Mouse (Mus musculus) stomach, embryonic 14.5 days (tissue): ENCODE measurements around the gene Pex19. TPM values are rescaled to one million over a fixed set of nuclear protein-coding genes. Genes with fewer than 3 reads are reported as not detected.

Source experiments
- ATAC-seq: fragments of 200-750 bp; cut with Nextera tagmentation; 2 replicates; pipeline ENCODE4 v1.8.0; 2017; ENCODE audit warnings: low read depth, moderate TSS enrichment; ENCODE audit not compliant: insufficient number of reproducible peaks, insufficient read depth, low FRiP score
- H3K27ac ChIP-seq: fragments of 300-500 bp; sonication (generic); 2 replicates; pipeline ENCODE4 v1.5.1; 2014; ENCODE audit warnings: mild to moderate bottlenecking, low read length, moderate library complexity, mixed read lengths
- H3K27me3 ChIP-seq: fragments of 300-500 bp; sonication (generic); 2 replicates; pipeline ENCODE4 v1.6.1; 2014; ENCODE audit warnings: low read length, control low read depth, mixed read lengths; ENCODE audit not compliant: control insufficient read depth, insufficient read depth
- H3K36me3 ChIP-seq: fragments of 300-500 bp; sonication (generic); 2 replicates; pipeline ENCODE4 v1.6.1; 2014; ENCODE audit warnings: mild to moderate bottlenecking, control low read depth, low read length, moderate library complexity, mixed read lengths; ENCODE audit not compliant: control insufficient read depth, insufficient read depth
- H3K4me1 ChIP-seq: fragments of 300-500 bp; sonication (generic); 2 replicates; pipeline ENCODE4 v1.6.1; 2014; ENCODE audit warnings: low read length, control low read depth, mixed read lengths; ENCODE audit not compliant: control insufficient read depth, insufficient read depth
- H3K4me2 ChIP-seq: fragments of 300-500 bp; sonication (generic); replicated peaks from 2 replicates; pipeline ENCODE4 v1.6.1; 2014; ENCODE audit warnings: low read depth, low read length, control low read depth
- H3K4me3 ChIP-seq: fragments of 300-500 bp; sonication (generic); 2 replicates; pipeline ENCODE4 v1.5.1; 2014; ENCODE audit warnings: low read depth, low read length, control low read depth
- H3K9ac ChIP-seq: fragments of 300-500 bp; sonication (generic); replicated peaks from 2 replicates; pipeline ENCODE4 v1.6.1; 2014; ENCODE audit warnings: low read depth, mild to moderate bottlenecking, control low read depth, low read length, moderate library complexity, mixed read lengths
- H3K9me3 ChIP-seq: fragments of 300-500 bp; sonication (generic); 2 replicates; pipeline ENCODE4 v1.6.1; 2016; ENCODE audit warnings: low read depth, low read length, control low read depth; ENCODE audit not compliant: control insufficient read depth
- WGBS: fragments of 180-500 bp; shearing (Covaris S2); extraction: QIAGEN DNeasy Blood & Tissue Kit; methylation state at CpG from one replicate; pipeline ENCODE4 v1.1.7; 2014; 5-methylcytosine and 5-hydroxymethylcytosine counted together
- polyA plus RNA-seq: library from polyadenylated mRNA; unstranded; fragments of >200 nt; fragmentation: Nextera tagmentation; extraction: Ambion mirVana; gene quantifications from 2 replicates; pipeline ENCODE4 v1.2.1, GENCODE M21; 2014

The Pex19 gene
- polyA plus RNA-seq, 1 experiment from 2014 or later, result 125 TPM

GRCm38 (mm10) chr1:172159970-172160369, 33.4 kb downstream of the Pex19 start:
- H3K4me2 ChIP-seq, result no peak overlapping the region
- ATAC-seq, result no peak

DNA sequence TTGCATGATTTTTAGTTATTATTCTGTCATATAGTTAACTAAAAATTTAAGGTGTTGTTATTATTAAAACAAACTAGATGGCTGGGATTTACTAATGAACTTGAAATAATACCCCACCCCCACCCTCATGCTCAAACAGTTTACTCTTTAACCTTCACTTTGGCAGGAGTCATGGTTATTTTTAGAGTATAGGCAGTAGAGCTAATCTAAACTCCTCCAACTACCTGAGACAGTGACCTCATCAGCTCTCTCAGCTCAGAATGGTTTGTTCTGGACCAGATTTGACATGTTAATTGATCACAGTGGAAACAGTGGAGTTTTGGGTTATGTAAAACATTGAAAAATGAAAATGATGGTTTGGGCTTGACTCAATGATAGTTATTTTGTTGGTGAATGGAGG, 34.0 kb downstream of the Pex19 start:
- 0 out of 2 replicates have a peak, but pooled peaks have one; percentile 56 for ATAC-seq
- Histone ChIP-seq H3K9me3 (no peaks in the 10 kb centered on the region), H3K4me2 (no peak overlapping the region), H3K36me3 (peaks cover 15% of the 10 kb centered on the region), H3K4me3 (no peak overlapping the region), H3K27ac (no peak overlapping the region; the same call in 1 of the 2 replicates), H3K9ac (no peak overlapping the region), H3K4me1 (peaks cover 16% of the 10 kb centered on the region), H3K27me3 (no peaks in the 10 kb centered on the region)

More at GRCm38 (mm10) chr1:172159970-172160369, 33.4 kb downstream of the Pex19 start:
- WGBS, result 9% methylated on average over 4 of the region's 4 CpGs
- Histone ChIP-seq H3K9ac (no peak overlapping the region), H3K36me3 (peaks cover 15% of the 10 kb centered on the region), H3K9me3 (no peaks in the 10 kb centered on the region), H3K27me3 (no peaks in the 10 kb centered on the region), H3K4me1 (peaks cover 16% of the 10 kb centered on the region), H3K27ac (peak overlapping the region; percentile 15; the same call in 1 of the 2 replicates), H3K4me3 (no peak overlapping the region)

DNA sequence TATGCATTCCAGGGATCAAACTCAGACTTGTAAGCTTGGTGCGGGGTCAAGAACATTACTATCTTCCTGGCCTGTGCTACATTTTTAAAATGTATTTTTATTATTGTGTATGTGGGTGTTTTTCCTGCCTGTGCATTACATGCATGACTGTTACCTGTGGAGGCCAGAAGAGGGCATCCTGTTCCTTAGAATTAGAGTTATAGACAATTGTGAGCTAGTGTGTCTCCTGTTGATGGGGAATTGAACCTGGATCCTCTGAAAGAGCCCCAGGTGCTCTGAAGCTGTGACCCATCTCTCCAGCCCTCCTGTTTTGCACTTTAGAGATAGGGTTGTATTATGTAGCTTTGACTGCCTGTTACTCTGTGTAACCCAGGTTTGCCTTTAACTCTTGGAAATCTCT, 35.5 kb downstream of the Pex19 start:
- no peaks in the 10 kb centered on the region for H3K9me3 ChIP-seq
- no peak overlapping the region for H3K27ac ChIP-seq
- H3K9ac ChIP-seq, result no peak overlapping the region
- peaks cover 16% of the 10 kb centered on the region for H3K4me1 ChIP-seq
- ATAC-seq, result no peak
- H3K36me3 ChIP-seq, result peaks cover 16% of the 10 kb centered on the region
- 86% methylated on average over 1 of the region's 1 CpGs for WGBS
- no peaks in the 10 kb centered on the region for H3K27me3 ChIP-seq
- H3K4me2 ChIP-seq, result no peak overlapping the region
- H3K4me3 ChIP-seq, result no peak overlapping the region

DNA sequence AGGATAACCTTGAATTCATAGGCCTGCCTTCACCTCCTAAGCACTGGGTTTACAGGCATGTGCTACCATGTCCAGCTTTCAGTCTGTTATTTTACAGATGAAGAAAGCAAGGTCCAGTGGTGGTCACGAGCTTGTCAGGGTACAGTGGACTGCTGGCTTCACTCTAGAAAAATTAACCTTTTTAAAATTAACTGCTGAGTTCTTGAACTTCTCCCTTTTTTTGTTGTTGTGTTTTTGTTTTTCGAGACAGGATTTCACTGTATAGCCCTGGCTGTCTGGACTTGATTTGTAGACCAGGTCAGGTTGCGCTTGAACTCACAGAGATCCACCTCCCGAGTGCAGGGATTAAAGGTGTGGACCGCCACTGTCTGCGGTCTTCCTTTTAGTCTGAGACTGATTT, 36.4 kb downstream of the Pex19 start:
- H3K4me2 ChIP-seq, result no peak overlapping the region
- WGBS, result 78% methylated on average over 6 of the region's 6 CpGs
- no peak overlapping the region for H3K9ac ChIP-seq
- H3K36me3 ChIP-seq, result peaks cover 25% of the 10 kb centered on the region
- no peak overlapping the region for H3K27ac ChIP-seq
- H3K4me1 ChIP-seq, result peaks cover 16% of the 10 kb centered on the region
- no peaks in the 10 kb centered on the region for H3K27me3 ChIP-seq
- no peak for ATAC-seq
- H3K4me3 ChIP-seq, result no peak overlapping the region
- no peaks in the 10 kb centered on the region for H3K9me3 ChIP-seq

- Histone ChIP-seq H3K27me3 (no peaks in the 10 kb centered on the region), H3K4me3 (no peak overlapping the region), H3K4me2 (no peak overlapping the region), H3K9ac (no peak overlapping the region), H3K4me1 (no peaks in the 10 kb centered on the region), H3K9me3 (no peaks in the 10 kb centered on the region), H3K27ac (no peak overlapping the region), H3K36me3 (peaks cover 56% of the 10 kb centered on the region)
- 86% methylated on average over 5 of the region's 5 CpGs for WGBS
- ATAC-seq, result no peak
Observed at GRCm38 (mm10) chr1:172167911-172168310, 41.4 kb downstream of the Pex19 start.

DNA sequence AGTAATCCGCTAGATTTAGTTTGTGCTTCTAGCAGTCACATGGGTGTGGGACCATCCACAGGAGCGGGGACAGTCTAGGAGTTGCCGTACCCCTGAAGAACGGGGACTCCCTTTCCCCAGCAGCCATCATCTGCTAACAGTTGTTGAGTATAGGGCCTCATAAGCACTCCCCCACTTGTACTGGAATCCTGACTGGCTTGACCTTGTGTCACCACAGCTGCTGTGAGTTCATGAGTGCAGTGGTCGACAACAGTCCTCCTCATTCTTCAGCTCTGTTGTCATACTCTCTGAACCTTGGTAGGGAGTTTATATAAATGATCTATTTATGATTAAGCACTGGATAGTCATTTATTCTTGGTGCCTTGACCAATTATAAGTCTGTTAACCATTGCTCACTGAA, 43.3 kb downstream of the Pex19 start:
- no peaks in the 10 kb centered on the region for H3K9me3 ChIP-seq
- no peak overlapping the region for H3K4me3 ChIP-seq
- H3K36me3 ChIP-seq, result peaks cover 72% of the 10 kb centered on the region
- no peak overlapping the region for H3K9ac ChIP-seq
- no peaks in the 10 kb centered on the region for H3K4me1 ChIP-seq
- no peak overlapping the region for H3K4me2 ChIP-seq
- no peak overlapping the region for H3K27ac ChIP-seq
- no peak for ATAC-seq
- H3K27me3 ChIP-seq, result no peaks in the 10 kb centered on the region
- 92% methylated on average over 5 of the region's 5 CpGs for WGBS

- Histone ChIP-seq H3K4me3 (no peak overlapping the region), H3K27me3 (no peaks in the 10 kb centered on the region), H3K4me1 (no peaks in the 10 kb centered on the region), H3K36me3 (peaks cover 69% of the 10 kb centered on the region), H3K4me2 (no peak overlapping the region), H3K9me3 (no peaks in the 10 kb centered on the region), H3K27ac (no peak overlapping the region), H3K9ac (no peak overlapping the region)
- ATAC-seq, result no peak
- WGBS, result 92% methylated on average over 21 of the region's 21 CpGs
Observed at GRCm38 (mm10) chr1:172172381-172172780, 45.8 kb downstream of the Pex19 start.

GRCm38 (mm10) chr1:172173181-172173580, 46.6 kb downstream of the Pex19 start:
- no peak for ATAC-seq
- no peaks in the 10 kb centered on the region for H3K4me1 ChIP-seq
- no peaks in the 10 kb centered on the region for H3K27me3 ChIP-seq
- 90% methylated on average over 5 of the region's 5 CpGs for whole genome bisulfite sequencing
- no peak overlapping the region for H3K4me2 ChIP-seq
- peaks cover 71% of the 10 kb centered on the region for H3K36me3 ChIP-seq
- no peak overlapping the region for H3K4me3 ChIP-seq
- no peak overlapping the region for H3K27ac ChIP-seq
- H3K9ac ChIP-seq, result no peak overlapping the region
- H3K9me3 ChIP-seq, result no peaks in the 10 kb centered on the region

DNA sequence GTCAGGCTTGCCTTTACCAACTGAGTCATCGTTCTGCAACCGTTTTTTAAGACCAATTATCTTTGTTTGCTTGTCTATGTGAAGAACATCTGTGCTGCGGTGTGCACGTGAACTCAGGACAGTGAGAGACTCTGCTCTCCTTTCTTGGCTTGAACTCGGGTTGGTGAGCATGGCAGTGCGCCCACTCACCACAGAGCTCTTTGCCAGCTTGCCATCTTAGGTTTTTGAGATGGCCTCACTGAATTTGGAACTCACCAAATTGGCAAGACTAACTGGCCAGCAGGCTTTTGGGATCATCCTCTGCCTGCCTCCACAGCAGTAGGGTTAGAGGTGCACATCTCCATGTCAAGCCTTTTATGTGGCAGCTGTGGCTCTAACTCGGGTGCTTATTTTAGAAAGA, 51.2 kb downstream of the Pex19 start:
- H3K4me1 ChIP-seq, result no peaks in the 10 kb centered on the region
- no peak overlapping the region for H3K4me3 ChIP-seq
- H3K9ac ChIP-seq, result no peak overlapping the region
- H3K36me3 ChIP-seq, result peaks cover 73% of the 10 kb centered on the region
- no peaks in the 10 kb centered on the region for H3K9me3 ChIP-seq
- no peaks in the 10 kb centered on the region for H3K27me3 ChIP-seq
- no peak for ATAC-seq
- WGBS, result 88% methylated on average over 7 of the region's 7 CpGs
- no peak overlapping the region for H3K4me2 ChIP-seq
- H3K27ac ChIP-seq, result no peak overlapping the region
